Mouse (Mus musculus) lung, postnatal 0 days (tissue): ENCODE measurements around the gene Pla2g4d.

Source experiments
- CTCF ChIP-seq: IDR thresholded peaks from 2 replicates; pipeline ENCODE4 v1.5.1; 2016; ENCODE audit warnings: antibody characterized with exemption, mild to moderate bottlenecking
- EP300 ChIP-seq: IDR thresholded peaks from 2 replicates; pipeline ENCODE4 v1.6.1; 2016; ENCODE audit warnings: antibody characterized with exemption, mild to moderate bottlenecking, control low read depth

DNA sequence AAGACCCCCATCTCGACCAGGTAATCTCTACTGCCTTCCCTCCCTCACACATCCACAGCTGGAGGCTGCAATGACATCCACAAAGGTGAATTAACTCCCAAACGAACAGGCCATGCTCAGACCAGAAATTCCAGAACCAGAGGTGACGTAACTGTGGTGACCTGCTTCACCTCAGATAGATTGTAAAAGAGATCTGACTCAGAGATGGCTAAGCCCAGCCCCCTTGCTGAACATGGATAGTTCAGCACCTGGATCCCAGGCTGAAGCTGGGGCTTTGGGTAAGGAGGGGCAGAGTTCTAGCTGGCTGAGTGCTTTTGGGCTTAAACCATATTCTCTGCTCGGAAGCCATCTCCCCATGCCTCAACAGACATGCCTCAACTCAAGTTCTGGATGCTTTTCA is 26.1 kb upstream of the Pla2g4d start:
- TF ChIP-seq CTCF (no peak), EP300 (no peak)
